Mouse (Mus musculus) limb, embryonic 14.5 days (tissue): ENCODE results near the gene Bbs10. TPM values are rescaled to one million over a fixed set of nuclear protein-coding genes. Genes with fewer than 3 reads are reported as not detected.
A peak's percentile ranks its signal among the peaks of the same experiment; 100 is the strongest.

Experiments
- ATAC-seq: fragments of 200-750 bp; cut with Nextera tagmentation; 2 replicates; pipeline ENCODE4 v1.8.0; 2017; ENCODE audit warnings: low read depth, moderate number of reproducible peaks, moderate TSS enrichment; ENCODE audit not compliant: low FRiP score
- DNase-seq: peaks from one replicate; pipeline ENCODE4 v3.0.0-alpha.2; 2015; ENCODE audit warnings: low spot score
- H3K27ac ChIP-seq: fragments of 300-500 bp; sonication (generic); replicated peaks from 2 replicates; pipeline ENCODE4 v1.5.1; 2014; ENCODE audit warnings: low read depth, mild to moderate bottlenecking, low read length, moderate library complexity, mixed read lengths
- H3K27me3 ChIP-seq: fragments of 300-500 bp; sonication (generic); 2 replicates; pipeline ENCODE4 v1.6.1; 2014; ENCODE audit warnings: low read length, mixed read lengths; ENCODE audit not compliant: control insufficient read depth, insufficient read depth
- H3K36me3 ChIP-seq: fragments of 300-500 bp; sonication (generic); 2 replicates; pipeline ENCODE4 v1.6.1; 2014; ENCODE audit warnings: mild to moderate bottlenecking, low read length, moderate library complexity, mixed read lengths; ENCODE audit not compliant: control insufficient read depth, insufficient read depth
- H3K4me1 ChIP-seq: fragments of 300-500 bp; sonication (generic); 2 replicates; pipeline ENCODE4 v1.6.1; 2014; ENCODE audit warnings: antibody characterized with exemption, low read length, mixed read lengths; ENCODE audit not compliant: control insufficient read depth, insufficient read depth
- H3K4me2 ChIP-seq: fragments of 300-500 bp; sonication (generic); replicated peaks from 2 replicates; pipeline ENCODE4 v1.6.1; 2014; ENCODE audit warnings: low read depth, mild to moderate bottlenecking, low read length, moderate library complexity; ENCODE audit not compliant: severe bottlenecking
- H3K4me3 ChIP-seq: fragments of 300-500 bp; sonication (generic); replicated peaks from 2 replicates; pipeline ENCODE4 v1.5.1; 2014; ENCODE audit warnings: low read length
- H3K9ac ChIP-seq: fragments of 300-500 bp; sonication (generic); 2 replicates; pipeline ENCODE4 v1.6.1; 2014; ENCODE audit warnings: mild to moderate bottlenecking, low read depth, low read length, moderate library complexity; ENCODE audit not compliant: severe bottlenecking
- H3K9me3 ChIP-seq: fragments of 300-500 bp; sonication (generic); 2 replicates; pipeline ENCODE4 v1.6.1; 2016; ENCODE audit warnings: low read length; ENCODE audit not compliant: control insufficient read depth
- POLR2A ChIP-seq: fragments of 200-500 bp; IDR thresholded peaks from 2 replicates; pipeline ENCODE4 v1.8.0; 2012; ENCODE audit warnings: inconsistent platforms, mild to moderate bottlenecking, moderate library complexity, borderline replicate concordance; ENCODE audit not compliant: insufficient read depth, insufficient read length; ENCODE audit errors: extremely low read depth
- WGBS: fragments of 180-500 bp; shearing (Covaris S2); extraction: QIAGEN DNeasy Blood & Tissue Kit; methylation state at CpG from one replicate; pipeline ENCODE4 v1.1.7; 2014; 5-methylcytosine and 5-hydroxymethylcytosine counted together
- polyA plus RNA-seq, 2 experiments: library from polyadenylated mRNA; depleted of rRNA in 1 of 2; stranded (reverse) in 1 of 2; unstranded in 1 of 2; fragments of >200 nt; fragmentation: Nextera tagmentation in 1 of 2; extraction: Ambion mirVana in 1 of 2; gene quantifications; 2 replicates each; pipeline versions ENCODE4 v1.2.1 to v1.2.3; 2012 to 2014

The Bbs10 gene
- polyA plus RNA-seq, 2 experiments = 4.4 to 4.9 TPM

DNA sequence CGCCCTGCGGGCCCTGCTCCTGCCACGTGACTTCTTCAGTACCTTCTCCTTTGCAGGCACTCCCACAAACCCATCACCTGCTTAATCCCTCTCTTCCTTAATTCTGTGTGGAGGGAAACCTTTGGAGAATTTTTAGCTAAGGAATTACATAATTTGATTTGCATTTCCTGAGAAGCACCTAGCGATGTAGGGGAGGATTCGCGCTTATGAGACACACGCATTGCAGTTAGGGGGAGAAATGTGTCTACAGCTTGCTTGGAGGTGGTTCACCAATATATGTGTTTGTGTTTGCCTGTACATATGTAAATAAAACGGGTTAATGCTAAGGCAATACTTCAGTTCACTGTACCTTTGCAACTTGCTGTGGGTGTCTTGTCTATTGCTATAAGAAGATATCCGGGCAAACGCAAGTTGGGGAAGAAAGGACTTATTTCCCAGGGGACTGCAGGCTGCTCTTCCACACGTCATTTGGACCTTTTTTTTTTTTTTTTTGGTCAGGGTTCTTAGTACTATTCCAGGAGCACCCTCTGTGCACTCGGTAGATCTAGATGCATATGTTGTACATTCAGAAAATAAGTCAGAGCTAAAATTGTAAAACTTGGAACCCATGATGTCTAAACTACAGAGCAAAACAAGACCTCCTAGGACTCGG lies 10.5 kb downstream of the Bbs10 start:
- TF ChIP-seq POLR2A = no peak
- WGBS = 88% methylated on average over 13 of the region's 13 CpGs
- no peak for DNase-seq

DNA sequence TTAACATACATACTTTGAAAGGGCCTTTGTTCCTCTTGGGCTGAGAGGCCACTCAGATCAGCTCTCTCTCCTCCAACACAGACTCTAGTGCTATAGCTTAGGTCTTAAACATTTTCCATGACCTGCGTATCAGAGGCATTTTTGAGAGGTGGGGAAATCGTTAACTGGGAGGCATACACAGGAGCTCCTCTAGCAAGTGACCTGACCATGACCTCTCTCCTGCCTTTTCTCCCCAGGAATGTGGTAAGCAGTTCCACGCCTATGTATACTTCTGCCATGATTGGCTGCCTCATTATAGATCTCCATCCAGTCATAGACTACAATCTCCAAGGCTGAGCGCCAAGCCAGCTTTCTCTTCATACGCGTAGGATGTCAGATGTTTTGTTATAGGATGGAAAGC lies 14.8 kb downstream of the Bbs10 start:
- DNase-seq (no peak), ATAC-seq (no peak)

More for the DNA sequence above, 10.5 kb downstream of the Bbs10 start:
- Histone ChIP-seq H3K4me1 (no peaks in the 10 kb centered on the region), H3K9ac (no peak overlapping the region), H3K27me3 (no peaks in the 10 kb centered on the region), H3K4me2 (no peak overlapping the region), H3K27ac (no peak overlapping the region), H3K4me3 (no peak overlapping the region), H3K9me3 (no peaks in the 10 kb centered on the region), H3K36me3 (no peaks in the 10 kb centered on the region)
- ATAC-seq = no peak

DNA sequence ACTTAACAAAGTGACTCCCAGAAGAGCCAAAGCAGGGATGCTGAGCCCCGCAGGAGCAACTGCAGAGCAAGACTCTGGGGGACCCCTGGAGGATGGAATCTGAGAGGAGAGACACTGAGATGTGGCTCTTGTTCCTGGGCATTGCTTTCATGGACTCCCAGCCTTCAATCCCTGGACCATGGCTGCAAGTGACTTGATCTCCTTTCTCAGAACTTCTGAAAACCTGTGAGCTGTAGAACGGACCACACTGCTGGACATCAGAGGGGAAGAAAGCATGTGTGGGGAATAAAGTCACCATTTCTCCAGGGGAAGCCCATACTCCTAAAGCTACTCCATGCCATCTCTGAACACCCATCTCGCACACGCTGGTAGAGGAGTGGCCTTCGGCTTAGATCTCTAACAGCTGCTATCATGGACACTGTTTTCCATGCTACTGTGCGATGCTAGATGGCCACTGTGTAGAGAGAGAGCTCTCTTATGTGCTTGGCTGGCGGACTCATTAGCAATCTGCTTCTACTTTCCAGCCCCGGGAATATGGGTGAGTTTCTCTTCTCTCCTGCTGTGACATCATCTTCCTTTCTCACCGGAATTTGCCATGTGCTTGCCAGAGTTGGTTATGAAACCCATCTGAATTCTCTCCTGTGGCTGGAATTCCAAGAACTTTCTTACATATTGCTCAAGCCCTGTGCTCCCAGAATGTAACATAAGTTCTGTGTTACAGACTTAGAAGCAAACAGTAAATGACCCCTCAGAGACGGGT lies 16.3 kb downstream of the Bbs10 start:
- Histone ChIP-seq H3K4me1 (peaks cover 5% of the 10 kb centered on the region; the same call in 1 of the 2 replicates), H3K27me3 (no peaks in the 10 kb centered on the region), H3K9ac (no peak overlapping the region), H3K9me3 (no peaks in the 10 kb centered on the region), H3K36me3 (no peaks in the 10 kb centered on the region), H3K4me3 (no peak overlapping the region), H3K4me2 (no peak overlapping the region), H3K27ac (no peak overlapping the region)
- 0 out of 2 replicates have a peak, but pooled peaks have one; percentile 34 for ATAC-seq
- DNase-seq = peak; percentile 15
- no peak for TF ChIP-seq POLR2A
- WGBS = 62% methylated on average over 10 of the region's 10 CpGs

More for the DNA sequence above, 14.8 kb downstream of the Bbs10 start:
- WGBS = 66% methylated on average over 6 of the region's 6 CpGs
- Histone ChIP-seq H3K36me3 (no peaks in the 10 kb centered on the region), H3K9ac (no peak overlapping the region), H3K4me1 (peaks cover 5% of the 10 kb centered on the region; the same call in 1 of the 2 replicates), H3K27me3 (no peaks in the 10 kb centered on the region), H3K27ac (no peak overlapping the region), H3K4me2 (no peak overlapping the region), H3K9me3 (no peaks in the 10 kb centered on the region), H3K4me3 (no peak overlapping the region)
- TF ChIP-seq POLR2A = no peak

- ATAC-seq (no peak), DNase-seq (no peak)
- Histone ChIP-seq H3K27ac (no peak overlapping the region), H3K27me3 (no peaks in the 10 kb centered on the region), H3K4me2 (no peak overlapping the region), H3K9ac (no peak overlapping the region), H3K4me1 (peaks cover 5% of the 10 kb centered on the region; the same call in 1 of the 2 replicates), H3K9me3 (no peaks in the 10 kb centered on the region), H3K36me3 (no peaks in the 10 kb centered on the region), H3K4me3 (no peak overlapping the region)
- 62% methylated on average over 3 of the region's 3 CpGs for WGBS
- TF ChIP-seq POLR2A = no peak
These were observed 17.5 kb downstream of the Bbs10 start for GRCm38 (mm10) chr10:111315940-111316339.

GRCm38 (mm10) chr10:111318021-111318420 lies 19.5 kb downstream of the Bbs10 start:
- 64% methylated on average over 3 of the region's 3 CpGs for WGBS
- H3K9ac ChIP-seq = no peak overlapping the region
- no peaks in the 10 kb centered on the region for H3K27me3 ChIP-seq
- H3K27ac ChIP-seq = no peak overlapping the region
- H3K9me3 ChIP-seq = no peaks in the 10 kb centered on the region
- no peaks in the 10 kb centered on the region for H3K36me3 ChIP-seq
- TF ChIP-seq POLR2A = no peak
- ATAC-seq (no peak), DNase-seq (no peak)
- H3K4me2 ChIP-seq = no peak overlapping the region
- no peak overlapping the region for H3K4me3 ChIP-seq
- H3K4me1 ChIP-seq = peaks cover 5% of the 10 kb centered on the region; the same call in 1 of the 2 replicates
